Mouse (Mus musculus) E14TG2a.4 (cell line): ENCODE results near the gene B3galt5.
A peak's percentile ranks its signal among the peaks of the same experiment; 100 is the strongest.

Experiments
- H3K27me3 ChIP-seq: 2 replicates; pipeline ENCODE4 v1.6.1; 2014; ENCODE audit warnings: low read length, control low read depth; ENCODE audit not compliant: insufficient read depth
- H3K36me3 ChIP-seq: 2 replicates; pipeline ENCODE4 v1.6.1; 2014; ENCODE audit warnings: low read length, control low read depth; ENCODE audit not compliant: insufficient read depth
- H3K4me1 ChIP-seq: replicated peaks from 2 replicates; pipeline ENCODE4 v1.6.1; 2014; ENCODE audit warnings: low read depth, low read length, control low read depth
- H3K4me3 ChIP-seq: replicated peaks from 2 replicates; pipeline ENCODE4 v1.5.1; 2014; ENCODE audit warnings: mild to moderate bottlenecking, low read length
- H3K9me3 ChIP-seq: 2 replicates; pipeline ENCODE4 v1.6.1; 2014; ENCODE audit warnings: low read length, control low read depth
- CTCF ChIP-seq: conservative IDR thresholded peaks from 2 replicates; pipeline ENCODE4 v1.5.1; 2014; ENCODE audit warnings: low read length
- NANOG ChIP-seq: IDR thresholded peaks from 2 replicates; pipeline ENCODE4 v1.6.1; 2014; ENCODE audit warnings: borderline replicate concordance, low read length, mixed read lengths
- POU5F1 ChIP-seq: IDR thresholded peaks from 2 replicates; pipeline ENCODE4 v1.6.1; 2014; ENCODE audit warnings: low read length, borderline replicate concordance

Gene B3galt5

GRCm38 (mm10) chr16:96210856-96211255 lies 24.7 kb upstream of the B3galt5 start:
- Histone ChIP-seq H3K27me3 (no peaks in the 10 kb centered on the region), H3K9me3 (no peaks in the 10 kb centered on the region; the same call in 1 of the 2 replicates), H3K36me3 (no peaks in the 10 kb centered on the region), H3K4me1 (no peaks in the 10 kb centered on the region), H3K4me3 (no peak overlapping the region)
- no peak for TF ChIP-seq CTCF

- Histone ChIP-seq H3K27me3 (no peaks in the 10 kb centered on the region), H3K4me1 (no peaks in the 10 kb centered on the region), H3K9me3 (no peaks in the 10 kb centered on the region; the same call in 1 of the 2 replicates), H3K4me3 (no peak overlapping the region), H3K36me3 (no peaks in the 10 kb centered on the region)
- TF ChIP-seq NANOG (no peak), CTCF (no peak), POU5F1 (no peak)
These were observed 22.6 kb upstream of the B3galt5 start for GRCm38 (mm10) chr16:96213027-96213426.

- Histone ChIP-seq H3K4me3 (no peak overlapping the region), H3K27me3 (no peaks in the 10 kb centered on the region), H3K4me1 (no peaks in the 10 kb centered on the region), H3K9me3 (no peaks in the 10 kb centered on the region), H3K36me3 (no peaks in the 10 kb centered on the region)
- TF ChIP-seq CTCF (no peak), POU5F1 (no peak), NANOG (no peak)
These were observed 14.1 kb upstream of the B3galt5 start for GRCm38 (mm10) chr16:96221491-96221890.

GRCm38 (mm10) chr16:96221959-96222358 lies 13.6 kb upstream of the B3galt5 start:
- Histone ChIP-seq H3K27me3 (no peaks in the 10 kb centered on the region), H3K4me1 (no peaks in the 10 kb centered on the region), H3K36me3 (no peaks in the 10 kb centered on the region), H3K4me3 (no peak overlapping the region), H3K9me3 (no peaks in the 10 kb centered on the region)
- TF ChIP-seq POU5F1 (no peak), CTCF (no peak), NANOG (no peak)

GRCm38 (mm10) chr16:96222452-96222851 lies 13.1 kb upstream of the B3galt5 start:
- H3K9me3 ChIP-seq, result no peaks in the 10 kb centered on the region
- no peaks in the 10 kb centered on the region for H3K36me3 ChIP-seq
- H3K4me3 ChIP-seq, result no peak overlapping the region
- no peaks in the 10 kb centered on the region for H3K4me1 ChIP-seq
- H3K27me3 ChIP-seq, result no peaks in the 10 kb centered on the region
- TF ChIP-seq POU5F1 (no peak), CTCF (no peak), NANOG (no peak)

GRCm38 (mm10) chr16:96228438-96228837 lies 7.2 kb upstream of the B3galt5 start:
- H3K9me3 ChIP-seq, result no peaks in the 10 kb centered on the region
- no peak overlapping the region for H3K4me3 ChIP-seq
- no peak for TF ChIP-seq NANOG
- no peak for TF ChIP-seq CTCF
- TF ChIP-seq POU5F1, result no peak
- no peaks in the 10 kb centered on the region for H3K36me3 ChIP-seq
- H3K27me3 ChIP-seq, result peaks cover 4% of the 10 kb centered on the region; the same call in 1 of the 2 replicates
- peaks cover 5% of the 10 kb centered on the region; the same call in 1 of the 2 replicates for H3K4me1 ChIP-seq

GRCm38 (mm10) chr16:96229044-96229555 lies 6.5 kb upstream of the B3galt5 start:
- H3K9me3 ChIP-seq, result no peaks in the 10 kb centered on the region
- H3K4me3 ChIP-seq, result no peak overlapping the region
- no peak for TF ChIP-seq NANOG
- peaks cover 5% of the 10 kb centered on the region; the same call in 1 of the 2 replicates for H3K4me1 ChIP-seq
- no peaks in the 10 kb centered on the region for H3K36me3 ChIP-seq
- H3K27me3 ChIP-seq, result peaks cover 4% of the 10 kb centered on the region; the same call in 1 of the 2 replicates

- TF ChIP-seq CTCF (peak; percentile 83), POU5F1 (no peak)
- H3K9me3 ChIP-seq, result no peaks in the 10 kb centered on the region
- no peaks in the 10 kb centered on the region for H3K36me3 ChIP-seq
- peaks cover 10% of the 10 kb centered on the region for H3K4me1 ChIP-seq
- H3K27me3 ChIP-seq, result peaks cover 4% of the 10 kb centered on the region; the same call in 1 of the 2 replicates
- H3K4me3 ChIP-seq, result no peak overlapping the region
These were observed 5.2 kb upstream of the B3galt5 start for GRCm38 (mm10) chr16:96230411-96230810.

GRCm38 (mm10) chr16:96231251-96231650 lies 4.3 kb upstream of the B3galt5 start:
- Histone ChIP-seq H3K36me3 (no peaks in the 10 kb centered on the region), H3K4me3 (no peak overlapping the region), H3K4me1 (peaks cover 15% of the 10 kb centered on the region), H3K27me3 (peaks cover 4% of the 10 kb centered on the region; the same call in 1 of the 2 replicates), H3K9me3 (no peaks in the 10 kb centered on the region)
- TF ChIP-seq POU5F1 (no peak), CTCF (no peak), NANOG (no peak)
